Mouse (Mus musculus) embryonic facial prominence, embryonic 13.5 days (tissue): ENCODE measurements at regions not wholly inside any gene's neighbourhood (a gene's known extent, or its start where the extent isn't known, plus 50 kb on each side); places are given as distances from the start of the nearest gene placed in this dataset.
A peak's percentile ranks its signal among the peaks of the same experiment; 100 is the strongest.

Experiments used
- ATAC-seq: fragments of 200-750 bp; cut with Nextera tagmentation; 2 replicates; pipeline ENCODE4 v1.8.0; 2017; ENCODE audit warnings: low read depth; ENCODE audit not compliant: insufficient number of reproducible peaks, insufficient read depth, low FRiP score, low TSS enrichment
- H3K27ac ChIP-seq: fragments of 300-500 bp; sonication (generic); 2 replicates; pipeline ENCODE4 v1.5.1; 2015; ENCODE audit warnings: moderate library complexity, mild to moderate bottlenecking, inconsistent platforms
- H3K27me3 ChIP-seq: fragments of 300-500 bp; sonication (generic); 2 replicates; pipeline ENCODE4 v1.6.1; 2015; ENCODE audit warnings: mild to moderate bottlenecking, inconsistent platforms
- H3K36me3 ChIP-seq: fragments of 300-500 bp; sonication (generic); 2 replicates; pipeline ENCODE4 v1.6.1; 2015; ENCODE audit warnings: mild to moderate bottlenecking, inconsistent platforms
- H3K4me1 ChIP-seq: fragments of 300-500 bp; sonication (generic); 2 replicates; pipeline ENCODE4 v1.6.1; 2015; ENCODE audit warnings: inconsistent platforms
- H3K4me2 ChIP-seq: fragments of 300-500 bp; sonication (generic); 2 replicates; pipeline ENCODE4 v1.6.1; 2015; ENCODE audit warnings: moderate library complexity, mild to moderate bottlenecking, inconsistent platforms
- H3K4me3 ChIP-seq: fragments of 300-500 bp; sonication (generic); 2 replicates; pipeline ENCODE4 v1.5.1; 2015; ENCODE audit warnings: mild to moderate bottlenecking, inconsistent platforms
- H3K9ac ChIP-seq: fragments of 300-500 bp; sonication (generic); 2 replicates; pipeline ENCODE4 v1.6.1; 2015; ENCODE audit warnings: mild to moderate bottlenecking, inconsistent platforms
- H3K9me3 ChIP-seq: fragments of 300-500 bp; sonication (generic); 2 replicates; pipeline ENCODE4 v1.6.1; 2016; ENCODE audit warnings: inconsistent platforms
- WGBS: fragments of 180-500 bp; shearing (Covaris S2); methylation state at CpG from one replicate; pipeline ENCODE4 v1.1.7; 2015; ENCODE audit warnings: mixed read lengths; 5-methylcytosine and 5-hydroxymethylcytosine counted together

DNA sequence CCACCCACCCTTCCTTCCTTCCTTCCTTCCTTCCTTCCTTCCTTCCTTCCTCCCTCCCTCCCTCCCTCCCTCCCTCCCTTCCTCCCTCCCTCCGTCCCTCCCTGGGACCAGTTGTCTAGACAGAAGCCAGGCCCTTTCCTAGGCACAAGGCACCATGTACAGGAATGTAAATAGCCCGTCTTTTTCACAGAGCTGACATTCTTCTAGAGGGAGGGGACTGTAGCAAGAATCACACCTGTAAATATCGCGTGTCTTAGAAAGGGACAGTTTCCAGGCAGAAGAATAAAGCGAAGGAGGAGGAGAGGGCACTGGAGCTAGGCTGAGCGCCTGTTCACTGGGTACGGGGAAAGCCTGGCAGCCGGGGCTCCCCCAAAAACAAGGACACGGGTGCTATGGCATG is 58.7 kb upstream of the Gm11733 start:
- no peak overlapping the region for H3K4me3 ChIP-seq
- H3K9ac ChIP-seq, result no peak overlapping the region
- no peaks in the 10 kb centered on the region for H3K9me3 ChIP-seq
- H3K27ac ChIP-seq, result no peak overlapping the region
- no peaks in the 10 kb centered on the region for H3K36me3 ChIP-seq
- peaks cover 48% of the 10 kb centered on the region for H3K4me1 ChIP-seq
- no peak for ATAC-seq
- no peaks in the 10 kb centered on the region for H3K27me3 ChIP-seq
- WGBS, result 54% methylated on average over 8 of the region's 9 CpGs
- no peak overlapping the region for H3K4me2 ChIP-seq

DNA sequence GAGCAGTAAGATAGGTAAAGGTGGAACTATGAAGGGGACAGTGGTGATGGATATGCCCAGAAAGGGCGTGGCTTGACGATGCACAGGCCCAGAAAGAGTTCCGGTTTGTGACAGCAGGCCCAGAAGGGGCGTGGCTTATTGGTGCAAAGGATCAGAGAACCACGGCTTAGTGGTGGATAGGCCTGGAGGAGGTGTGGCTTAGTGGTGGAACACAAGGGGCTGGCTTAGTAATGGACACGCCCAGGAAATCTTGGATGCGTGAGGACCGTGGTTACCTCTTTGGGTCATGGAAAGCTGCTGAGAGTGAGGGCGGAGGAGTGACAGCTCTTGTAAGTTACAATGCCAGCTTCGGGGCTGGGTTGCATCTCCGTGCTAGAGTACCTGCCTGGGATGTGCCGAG is 58.2 kb upstream of the Gm11733 start:
- no peak overlapping the region for H3K27ac ChIP-seq

DNA sequence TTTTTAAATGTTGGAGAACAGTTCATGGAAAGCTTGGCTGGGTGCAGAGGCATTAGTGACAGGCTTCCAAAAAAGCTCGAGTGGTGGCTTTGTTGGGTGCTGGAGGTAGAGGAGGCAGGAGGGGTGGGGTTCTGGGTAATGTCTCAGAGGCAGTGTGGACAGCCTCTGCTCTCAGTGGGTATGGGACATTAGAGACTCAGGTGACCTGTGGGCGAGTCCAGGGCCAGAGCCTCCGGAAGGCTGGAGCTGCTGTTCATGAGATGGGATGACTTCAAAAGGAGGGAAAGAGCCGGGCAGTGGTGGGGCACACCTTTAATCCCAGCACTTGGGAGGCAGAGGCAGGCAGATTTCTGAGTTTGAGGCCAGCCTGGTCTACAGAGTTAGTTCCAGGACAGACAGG is 57.5 kb upstream of the Gm11733 start:
- WGBS, result 86% methylated on average over 4 of the region's 4 CpGs
- H3K4me1 ChIP-seq, result peaks cover 46% of the 10 kb centered on the region
- H3K27me3 ChIP-seq, result no peaks in the 10 kb centered on the region

More for the DNA sequence above, 58.2 kb upstream of the Gm11733 start:
- Histone ChIP-seq H3K4me1 (peaks cover 49% of the 10 kb centered on the region), H3K4me3 (no peak overlapping the region), H3K9me3 (no peaks in the 10 kb centered on the region), H3K36me3 (no peaks in the 10 kb centered on the region), H3K9ac (no peak overlapping the region), H3K4me2 (no peak overlapping the region), H3K27me3 (no peaks in the 10 kb centered on the region)
- WGBS, result 43% methylated on average over 12 of the region's 12 CpGs
- ATAC-seq, result no peak

DNA sequence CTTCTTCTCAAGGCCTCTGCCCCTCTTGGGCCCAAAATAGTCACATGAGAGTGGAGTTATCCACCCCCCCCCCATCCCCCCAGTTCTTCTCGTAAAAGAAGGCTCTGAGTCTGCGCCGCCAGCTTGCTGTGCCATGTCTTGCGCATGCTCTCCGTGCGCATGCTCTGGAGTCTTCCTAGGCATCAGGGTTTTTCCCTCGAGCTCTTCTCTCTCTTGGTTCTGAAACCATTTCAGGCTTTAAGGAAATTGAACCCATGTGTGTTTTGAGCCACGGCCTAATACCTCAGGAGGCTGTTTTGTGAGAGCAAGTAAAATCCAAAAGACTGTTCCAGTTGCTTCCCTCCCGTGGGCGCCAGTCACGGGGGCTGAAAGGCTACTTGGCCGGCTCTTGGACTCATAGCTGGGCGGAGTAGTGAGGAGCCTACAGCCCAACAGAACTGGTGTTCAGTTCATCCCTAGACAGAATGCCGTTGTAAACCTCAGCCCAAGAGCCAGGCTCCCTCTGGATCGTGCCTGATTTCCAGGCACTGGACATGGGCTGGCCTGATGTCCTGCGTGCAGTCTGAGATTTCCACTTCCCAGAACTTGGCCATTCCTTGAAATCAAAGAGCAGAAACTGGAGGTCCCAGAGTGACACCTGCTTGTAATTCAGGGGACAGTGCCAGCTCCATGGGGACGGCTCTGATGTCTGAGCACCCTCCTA is 56.2 kb upstream of the Gm11733 start:
- Histone ChIP-seq H3K9ac (peak overlapping the region; percentile 40; the same call in 1 of the 2 replicates), H3K27ac (peak overlapping the region; percentile 94), H3K27me3 (no peaks in the 10 kb centered on the region), H3K9me3 (peaks cover 3% of the 10 kb centered on the region; the same call in 1 of the 2 replicates), H3K4me3 (no peak overlapping the region), H3K4me1 (peaks cover 45% of the 10 kb centered on the region), H3K36me3 (no peaks in the 10 kb centered on the region), H3K4me2 (peak overlapping the region; percentile 35)
- 32% methylated on average over 17 of the region's 17 CpGs for WGBS
- no peak; the same call in 1 of the 2 replicates for ATAC-seq

More for the DNA sequence above, 57.5 kb upstream of the Gm11733 start:
- Histone ChIP-seq H3K36me3 (no peaks in the 10 kb centered on the region), H3K4me2 (no peak overlapping the region), H3K4me3 (no peak overlapping the region), H3K9me3 (no peaks in the 10 kb centered on the region), H3K9ac (no peak overlapping the region), H3K27ac (no peak overlapping the region)
- ATAC-seq, result no peak

DNA sequence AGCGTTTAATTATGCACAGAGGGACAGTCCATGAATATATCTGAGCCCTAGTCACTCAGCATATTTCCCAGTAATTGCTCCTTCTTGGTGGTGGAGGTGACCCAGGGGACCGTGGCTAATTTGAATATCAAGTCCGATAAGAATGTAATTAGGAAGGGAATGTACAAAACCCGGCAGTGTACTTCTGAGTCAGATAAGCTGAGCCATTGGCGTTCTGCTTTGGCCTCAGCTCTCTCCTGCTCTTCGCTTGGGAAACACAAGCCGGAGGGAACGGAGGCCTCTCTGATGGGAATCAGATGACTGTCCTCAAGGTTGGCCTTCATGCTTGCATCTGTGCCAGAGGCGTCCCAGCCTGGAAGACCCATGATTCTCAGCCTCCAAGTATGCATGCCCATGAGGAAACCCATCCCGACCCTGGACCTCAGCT is 54.8 kb upstream of the Gm11733 start:
- Histone ChIP-seq H3K9ac (no peak overlapping the region), H3K4me1 (peaks cover 45% of the 10 kb centered on the region), H3K36me3 (no peaks in the 10 kb centered on the region), H3K27me3 (no peaks in the 10 kb centered on the region), H3K4me3 (no peak overlapping the region), H3K9me3 (peaks cover 6% of the 10 kb centered on the region; the same call in 1 of the 2 replicates), H3K27ac (no peak overlapping the region; the same call in 1 of the 2 replicates), H3K4me2 (no peak overlapping the region)
- ATAC-seq, result no peak
- WGBS, result 44% methylated on average over 10 of the region's 10 CpGs

DNA sequence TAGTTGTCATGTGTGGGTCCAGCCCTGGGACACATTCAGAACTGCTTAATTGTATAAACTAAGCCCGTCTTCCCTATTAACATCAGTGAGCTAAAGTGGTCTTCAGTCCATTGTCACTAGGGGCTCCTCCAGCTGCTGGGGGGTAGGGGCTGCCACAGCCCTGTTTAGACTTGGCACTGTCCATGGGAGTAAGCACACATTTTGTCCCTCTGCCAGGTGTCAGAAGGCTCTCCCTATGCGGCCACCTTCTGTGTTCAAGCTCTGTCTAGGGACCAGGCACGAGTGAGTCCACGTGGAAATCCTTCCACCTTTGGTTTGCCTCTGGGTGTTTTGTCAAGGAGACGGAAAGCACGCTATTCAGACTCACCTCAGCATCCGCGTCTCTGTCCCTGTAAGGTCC is 54.3 kb upstream of the Gm11733 start:
- peaks cover 6% of the 10 kb centered on the region; the same call in 1 of the 2 replicates for H3K9me3 ChIP-seq
- no peak overlapping the region for H3K4me2 ChIP-seq
- no peak overlapping the region for H3K4me3 ChIP-seq
- H3K4me1 ChIP-seq, result peaks cover 45% of the 10 kb centered on the region
- WGBS, result 53% methylated on average over 8 of the region's 8 CpGs
- peak overlapping the region; percentile 28; the same call in 1 of the 2 replicates for H3K27ac ChIP-seq
- H3K36me3 ChIP-seq, result no peaks in the 10 kb centered on the region
- H3K9ac ChIP-seq, result no peak overlapping the region
- no peak for ATAC-seq
- H3K27me3 ChIP-seq, result no peaks in the 10 kb centered on the region

DNA sequence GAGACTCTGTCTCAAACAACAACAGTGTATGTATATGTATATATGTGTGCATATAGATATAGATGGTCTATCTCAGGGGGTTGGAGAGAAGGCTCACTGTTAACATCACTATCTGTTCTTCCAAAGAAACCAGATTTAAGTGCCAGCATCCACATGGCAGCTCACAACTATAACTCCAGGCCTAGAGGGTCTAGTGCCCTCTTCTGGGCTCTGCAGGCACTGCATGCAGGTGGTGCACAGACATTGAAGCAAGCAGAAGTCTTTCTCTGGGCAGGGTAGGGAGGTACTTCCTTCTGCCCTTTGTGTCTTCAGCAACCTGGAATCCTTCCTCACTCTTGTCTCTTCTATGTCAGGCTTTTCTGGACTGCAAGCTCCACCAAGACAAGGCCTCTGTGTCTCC is 50.1 kb upstream of the Gm11733 start:
- Histone ChIP-seq H3K27me3 (peaks cover 9% of the 10 kb centered on the region), H3K27ac (no peak overlapping the region), H3K4me2 (no peak overlapping the region), H3K9me3 (peaks cover 6% of the 10 kb centered on the region; the same call in 1 of the 2 replicates), H3K4me1 (peaks cover 32% of the 10 kb centered on the region), H3K9ac (no peak overlapping the region), H3K4me3 (no peak overlapping the region), H3K36me3 (no peaks in the 10 kb centered on the region)
- no peak for ATAC-seq
